Mouse (Mus musculus): Measurements from ENCODE around the gene Itga6. TPM values are rescaled to one million over a fixed set of nuclear protein-coding genes. Genes with fewer than 3 reads are reported as not detected.

Itga6 gene
- polyA plus RNA-seq, 1 experiment from 2014 or later = 82.4 TPM

DNA sequence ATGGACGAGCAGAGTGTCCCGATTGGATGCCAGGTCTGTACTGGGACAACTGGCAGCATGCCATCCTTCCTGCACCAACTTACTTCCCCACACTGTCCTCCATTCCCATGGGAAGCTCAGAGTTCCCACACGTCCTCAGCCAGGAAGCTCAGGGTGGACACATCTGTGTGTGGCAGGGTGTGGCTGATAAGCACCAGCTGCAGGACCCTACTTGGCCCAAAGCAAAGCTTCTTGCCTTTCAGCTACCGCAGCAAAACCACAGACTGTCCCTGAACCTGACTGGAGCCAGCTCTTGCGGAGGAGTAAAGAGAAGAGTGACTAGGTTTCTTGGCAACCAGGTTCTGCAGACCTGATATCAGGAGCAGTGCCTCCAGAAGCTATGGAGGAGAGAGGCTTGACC, 11.7 kb downstream of the Itga6 start:
- Histone ChIP-seq H3K27ac (no peak overlapping the region), H3K4me1 (replicated peaks; ENCODE audit: insufficient read depth, low read length) (no peaks in the 10 kb centered on the region; the same call in 1 of the 2 replicates), H3K4me2 (ENCODE audit: low read length) (no peak overlapping the region), H3K4me3 (replicated peaks; ENCODE audit: low read depth, low read length) (no peak overlapping the region), H3K27me3 (ENCODE audit: insufficient read depth, low read length) (no peaks in the 10 kb centered on the region), H3K9ac (ENCODE audit: low read depth, low read length) (no peak overlapping the region), H3K36me3 (ENCODE audit: insufficient read depth, low read length) (no peaks in the 10 kb centered on the region), H3K9me3 (replicated peaks; ENCODE audit: low read length) (no peaks in the 10 kb centered on the region)
- DNase-seq (ENCODE audit: low spot score) (no peak), ATAC-seq (replicated peaks; ENCODE audit: low FRiP score, low read depth) (no peak)
- no peak for TF ChIP-seq CTCF (IDR thresholded peaks at IDR 0.05; ENCODE audit: low read depth)
- WGBS = 47% methylated on average over 5 of the region's 5 CpGs

DNA sequence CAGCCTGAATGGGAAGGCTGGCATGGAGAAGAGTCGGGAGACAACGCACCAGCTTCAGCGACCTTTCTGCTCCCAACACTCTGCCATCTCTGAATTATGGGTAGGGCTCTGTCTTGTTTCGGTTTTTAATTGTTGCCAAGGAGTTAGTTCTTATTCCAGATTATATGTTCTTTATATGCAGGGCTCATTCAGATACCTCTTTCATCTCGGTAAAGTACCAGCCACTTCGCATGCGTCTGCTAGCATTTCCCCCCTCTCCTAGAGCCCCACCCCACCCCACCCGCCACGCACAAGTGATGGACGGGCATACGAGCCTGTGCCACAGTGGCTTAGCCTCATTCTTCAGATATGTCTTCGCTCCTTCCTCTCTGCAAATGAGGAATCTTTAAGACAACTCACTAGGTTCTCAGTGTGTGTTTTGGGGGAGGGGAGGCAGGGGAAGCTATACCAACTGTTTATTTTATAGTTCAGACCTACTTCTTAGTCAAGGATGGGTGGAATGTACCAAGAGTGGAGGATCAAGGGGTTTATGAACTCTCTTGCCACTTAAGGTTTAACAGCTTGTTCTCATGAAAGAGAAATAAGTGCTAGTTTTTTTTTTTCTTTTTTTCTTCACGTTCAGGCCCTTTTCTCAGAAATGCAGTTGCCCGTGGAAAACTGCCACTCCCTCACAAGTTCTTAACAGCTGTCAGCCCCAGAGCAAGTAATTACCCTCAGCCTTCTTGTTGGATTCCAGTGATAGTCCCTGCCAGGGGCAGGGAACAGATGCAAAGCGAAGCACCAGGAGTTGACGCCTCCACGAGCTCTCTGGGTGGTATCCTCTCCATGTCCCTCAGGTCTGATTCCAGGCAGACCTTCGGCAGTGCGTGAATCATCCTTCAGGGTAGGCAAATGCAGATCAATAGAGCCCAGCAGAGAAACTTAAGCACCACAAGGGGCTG, 13.4 kb downstream of the Itga6 start:
- Histone ChIP-seq H3K36me3 (ENCODE audit: insufficient read depth, low read length) (no peaks in the 10 kb centered on the region), H3K4me2 (ENCODE audit: low read length) (0 out of 2 replicates have a peak overlapping the region, but pooled peaks have one; percentile 10), H3K27me3 (ENCODE audit: insufficient read depth, low read length) (no peaks in the 10 kb centered on the region), H3K27ac (no peak overlapping the region), H3K9ac (ENCODE audit: low read depth, low read length) (no peak overlapping the region), H3K4me1 (replicated peaks; ENCODE audit: insufficient read depth, low read length) (no peaks in the 10 kb centered on the region; the same call in 1 of the 2 replicates), H3K9me3 (replicated peaks; ENCODE audit: low read length) (no peaks in the 10 kb centered on the region), H3K4me3 (replicated peaks; ENCODE audit: low read depth, low read length) (no peak overlapping the region)
- WGBS = 40% methylated on average over 19 of the region's 19 CpGs
- no peak for ATAC-seq (replicated peaks; ENCODE audit: low FRiP score, low read depth)
- no peak for DNase-seq (ENCODE audit: low spot score)
- no peak for TF ChIP-seq CTCF (IDR thresholded peaks at IDR 0.05; ENCODE audit: low read depth)

DNA sequence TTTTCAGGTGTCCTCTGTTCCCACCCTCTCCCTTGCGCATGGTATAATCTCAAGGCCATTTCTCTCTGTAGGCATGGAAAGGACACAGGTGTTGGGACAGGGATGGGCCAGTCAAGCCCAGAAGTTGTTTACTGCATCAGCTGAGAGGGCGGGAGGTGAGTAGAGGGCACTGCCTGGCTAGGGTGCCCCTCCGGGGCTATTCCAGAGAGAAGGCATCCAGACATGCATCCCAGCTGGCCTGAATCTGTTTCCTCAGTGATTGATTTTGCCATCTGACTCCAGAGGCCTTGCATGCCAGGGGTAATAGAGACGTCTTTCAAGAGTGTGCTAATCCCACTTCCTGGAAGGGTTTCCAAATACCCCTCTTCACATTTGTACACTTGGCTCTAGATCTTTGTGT, 14.7 kb downstream of the Itga6 start:
- no peak for DNase-seq (ENCODE audit: low spot score)
- TF ChIP-seq CTCF (IDR thresholded peaks at IDR 0.05; ENCODE audit: low read depth) = no peak
- H3K4me3 ChIP-seq (replicated peaks; ENCODE audit: low read depth, low read length) = no peak overlapping the region
- ATAC-seq (replicated peaks; ENCODE audit: low FRiP score, low read depth) = no peak
- H3K4me2 ChIP-seq (ENCODE audit: low read length) = no peak overlapping the region
- no peaks in the 10 kb centered on the region for H3K27me3 ChIP-seq (ENCODE audit: insufficient read depth, low read length)
- H3K36me3 ChIP-seq (ENCODE audit: insufficient read depth, low read length) = no peaks in the 10 kb centered on the region
- WGBS = 72% methylated on average over 4 of the region's 4 CpGs
- H3K27ac ChIP-seq = no peak overlapping the region
- H3K4me1 ChIP-seq (replicated peaks; ENCODE audit: insufficient read depth, low read length) = no peaks in the 10 kb centered on the region; the same call in 1 of the 2 replicates
- H3K9ac ChIP-seq (ENCODE audit: low read depth, low read length) = no peak overlapping the region
- no peaks in the 10 kb centered on the region for H3K9me3 ChIP-seq (replicated peaks; ENCODE audit: low read length)

DNA sequence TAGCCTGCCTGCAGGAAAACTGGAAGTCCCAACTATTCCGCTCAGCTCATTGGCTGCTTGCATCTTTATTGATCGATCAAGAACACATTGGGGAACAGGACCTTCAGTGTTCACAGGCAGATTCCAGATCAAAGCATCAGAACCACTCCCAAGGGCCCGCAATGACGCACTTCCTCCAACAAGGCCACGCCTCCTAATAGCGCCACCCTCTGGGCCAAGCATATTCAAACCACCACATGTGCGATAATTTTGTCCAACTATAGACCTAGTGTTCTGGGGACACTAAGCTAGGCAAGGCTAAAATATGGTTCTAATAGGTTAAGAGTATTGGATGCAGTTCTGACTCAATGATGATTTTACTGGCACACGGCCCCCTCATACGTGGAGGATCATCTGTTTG, 15.7 kb downstream of the Itga6 start:
- WGBS = 95% methylated on average over 9 of the region's 9 CpGs

DNA sequence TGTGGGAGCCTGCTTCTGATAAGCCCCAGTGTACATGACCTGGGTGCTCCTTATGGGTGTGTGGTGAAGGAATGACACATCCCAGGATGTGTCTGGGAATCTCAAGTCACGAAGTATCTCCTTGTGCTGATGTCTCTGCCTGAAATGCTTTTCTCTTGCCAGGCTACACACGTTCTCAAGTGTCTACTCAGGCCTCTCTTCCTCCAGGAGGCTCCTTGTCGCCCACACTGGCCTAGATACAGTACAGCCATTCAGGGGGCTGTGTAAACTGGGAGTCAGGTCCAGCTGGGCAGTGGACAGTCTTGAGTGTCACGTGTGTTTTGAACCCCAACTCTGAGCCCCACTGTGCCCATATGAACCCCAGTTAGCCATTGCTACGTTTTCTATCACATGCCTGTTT, 19.1 kb downstream of the Itga6 start:
- Histone ChIP-seq H3K4me3 (replicated peaks; ENCODE audit: low read depth, low read length) (no peak overlapping the region), H3K9me3 (replicated peaks; ENCODE audit: low read length) (no peaks in the 10 kb centered on the region), H3K36me3 (ENCODE audit: insufficient read depth, low read length) (no peaks in the 10 kb centered on the region), H3K4me1 (replicated peaks; ENCODE audit: insufficient read depth, low read length) (no peaks in the 10 kb centered on the region), H3K27me3 (ENCODE audit: insufficient read depth, low read length) (no peaks in the 10 kb centered on the region), H3K9ac (ENCODE audit: low read depth, low read length) (no peak overlapping the region), H3K27ac (no peak overlapping the region), H3K4me2 (ENCODE audit: low read length) (no peak overlapping the region)
- ATAC-seq (replicated peaks; ENCODE audit: low FRiP score, low read depth) = no peak
- no peak for DNase-seq (ENCODE audit: low spot score)
- WGBS = 75% methylated on average over 5 of the region's 5 CpGs
- no peak for TF ChIP-seq CTCF (IDR thresholded peaks at IDR 0.05; ENCODE audit: low read depth)

More for the DNA sequence above, 15.7 kb downstream of the Itga6 start:
- DNase-seq (ENCODE audit: low spot score) (no peak), ATAC-seq (replicated peaks; ENCODE audit: low FRiP score, low read depth) (no peak)
- no peak overlapping the region for H3K27ac ChIP-seq
- H3K36me3 ChIP-seq (ENCODE audit: insufficient read depth, low read length) = no peaks in the 10 kb centered on the region
- H3K4me1 ChIP-seq (replicated peaks; ENCODE audit: insufficient read depth, low read length) = no peaks in the 10 kb centered on the region; the same call in 1 of the 2 replicates
- TF ChIP-seq CTCF (IDR thresholded peaks at IDR 0.05; ENCODE audit: low read depth) = no peak
- H3K9ac ChIP-seq (ENCODE audit: low read depth, low read length) = no peak overlapping the region
- no peak overlapping the region for H3K4me2 ChIP-seq (ENCODE audit: low read length)
- no peaks in the 10 kb centered on the region for H3K27me3 ChIP-seq (ENCODE audit: insufficient read depth, low read length)
- no peak overlapping the region for H3K4me3 ChIP-seq (replicated peaks; ENCODE audit: low read depth, low read length)
- H3K9me3 ChIP-seq (replicated peaks; ENCODE audit: low read length) = no peaks in the 10 kb centered on the region

DNA sequence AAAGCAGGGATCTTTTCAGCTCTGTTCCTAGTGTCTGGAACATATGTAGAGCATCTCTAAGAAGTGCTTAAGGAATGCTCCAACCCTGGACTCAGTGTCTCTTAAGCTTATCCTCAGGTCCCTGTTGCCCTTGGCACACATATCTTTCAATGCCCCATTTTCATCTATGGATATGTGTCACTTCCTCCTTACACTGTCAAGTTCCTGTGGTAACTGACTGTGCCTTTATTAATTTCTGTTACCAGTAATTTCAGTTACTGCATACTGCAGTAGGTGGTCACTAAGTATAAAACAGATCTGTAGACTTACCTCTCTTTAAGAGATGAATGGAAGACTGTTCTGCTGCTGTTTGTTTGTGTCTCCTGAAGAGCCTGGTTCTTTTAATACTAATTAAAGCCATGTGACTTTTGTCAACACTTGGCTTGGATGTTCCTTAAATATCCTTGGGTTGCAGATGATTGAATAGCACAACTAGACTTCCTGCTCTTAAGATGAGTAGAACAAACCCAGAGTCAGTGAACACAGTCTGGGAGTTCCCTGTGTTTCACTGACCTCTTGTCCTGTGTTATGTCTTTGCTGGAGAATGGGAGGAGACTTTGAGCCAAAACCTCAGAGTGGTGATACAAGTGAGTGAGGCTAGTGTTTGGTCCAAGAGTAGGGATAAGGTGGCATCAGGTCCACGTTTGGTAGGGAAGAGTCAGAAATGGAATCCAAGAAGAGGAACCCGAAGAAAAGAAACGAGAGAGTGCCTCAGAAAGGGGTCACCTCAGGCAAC, 19.7 kb downstream of the Itga6 start:
- WGBS = 81% methylated on average over 3 of the region's 3 CpGs
- DNase-seq (ENCODE audit: low spot score) (no peak), ATAC-seq (replicated peaks; ENCODE audit: low FRiP score, low read depth) (no peak)
- TF ChIP-seq CTCF (IDR thresholded peaks at IDR 0.05; ENCODE audit: low read depth) = no peak
- H3K4me1 ChIP-seq (replicated peaks; ENCODE audit: insufficient read depth, low read length) = no peaks in the 10 kb centered on the region
- H3K27me3 ChIP-seq (ENCODE audit: insufficient read depth, low read length) = no peaks in the 10 kb centered on the region
- no peak overlapping the region for H3K27ac ChIP-seq
- H3K36me3 ChIP-seq (ENCODE audit: insufficient read depth, low read length) = no peaks in the 10 kb centered on the region
- H3K4me2 ChIP-seq (ENCODE audit: low read length) = no peak overlapping the region
- H3K4me3 ChIP-seq (replicated peaks; ENCODE audit: low read depth, low read length) = no peak overlapping the region
- no peaks in the 10 kb centered on the region for H3K9me3 ChIP-seq (replicated peaks; ENCODE audit: low read length)
- H3K9ac ChIP-seq (ENCODE audit: low read depth, low read length) = no peak overlapping the region
